Mouse (Mus musculus): ENCODE measurements at regions not wholly inside any gene's neighbourhood (a gene's known extent, or its start where the extent isn't known, plus 50 kb on each side); places are given as distances from the start of the nearest gene placed in this dataset.

GRCm38 (mm10) chr11:71976724-71977481, 60.4 kb downstream of the Aipl1 start:
- 84% methylated on average over 15 of the region's 15 CpGs for WGBS
- no peak for DNase-seq
- H3K36me3 ChIP-seq (ENCODE audit: control insufficient read depth, insufficient read depth, low read length), result no peaks in the 10 kb centered on the region

DNA sequence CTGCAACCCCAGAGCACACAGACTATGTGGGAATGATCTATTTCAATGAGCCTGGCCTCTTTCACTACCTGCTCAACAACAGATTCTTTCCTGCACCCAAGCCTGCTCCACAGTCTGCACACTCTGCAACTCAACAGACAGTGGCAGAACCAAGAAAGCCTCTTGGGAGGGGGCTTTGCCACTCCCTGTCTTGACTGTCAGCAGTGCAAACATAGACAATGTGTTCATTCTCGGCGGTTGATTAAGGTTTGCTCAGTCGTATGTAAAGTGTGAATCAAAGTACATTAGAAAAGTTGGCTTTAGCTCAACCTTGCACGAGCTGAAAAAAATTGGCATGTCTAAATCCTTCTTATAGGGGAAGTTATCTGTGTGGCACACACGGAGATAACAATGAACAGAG, 66.0 kb downstream of the Aipl1 start:
- Histone ChIP-seq H3K4me1 (replicated peaks; ENCODE audit: control insufficient read depth, insufficient read depth, low read length) (no peaks in the 10 kb centered on the region), H3K36me3 (ENCODE audit: control insufficient read depth, insufficient read depth, low read length) (no peaks in the 10 kb centered on the region), H3K27me3 (ENCODE audit: control insufficient read depth, insufficient read depth, low read length) (no peaks in the 10 kb centered on the region), H3K4me3 (ENCODE audit: control insufficient read depth, insufficient read depth, low read length) (no peak overlapping the region), H3K27ac (ENCODE audit: control insufficient read depth, insufficient read depth, low read length) (no peak overlapping the region)
- TF ChIP-seq POLR2A (IDR thresholded peaks at IDR 0.05; ENCODE audit: control insufficient read depth, extremely low read depth, insufficient read depth, low read length, poor library complexity) (no peak), CTCF (IDR thresholded peaks at IDR 0.05; ENCODE audit: borderline replicate concordance, control insufficient read depth, extremely low read depth, insufficient read depth, low read length, poor library complexity) (no peak)
- WGBS, result 84% methylated on average over 5 of the region's 5 CpGs
- no peak for DNase-seq

More at GRCm38 (mm10) chr11:71976724-71977481, 60.4 kb downstream of the Aipl1 start:
- H3K27ac ChIP-seq (ENCODE audit: control insufficient read depth, insufficient read depth, low read length), result no peak overlapping the region
- TF ChIP-seq CTCF (IDR thresholded peaks at IDR 0.05; ENCODE audit: borderline replicate concordance, control insufficient read depth, extremely low read depth, insufficient read depth, low read length, poor library complexity) (no peak), POLR2A (IDR thresholded peaks at IDR 0.05; ENCODE audit: control insufficient read depth, extremely low read depth, insufficient read depth, low read length, poor library complexity) (no peak)
- no peak overlapping the region for H3K4me3 ChIP-seq (ENCODE audit: control insufficient read depth, insufficient read depth, low read length)
- H3K27me3 ChIP-seq (ENCODE audit: control insufficient read depth, insufficient read depth, low read length), result no peaks in the 10 kb centered on the region
- no peaks in the 10 kb centered on the region for H3K4me1 ChIP-seq (replicated peaks; ENCODE audit: control insufficient read depth, insufficient read depth, low read length)

DNA sequence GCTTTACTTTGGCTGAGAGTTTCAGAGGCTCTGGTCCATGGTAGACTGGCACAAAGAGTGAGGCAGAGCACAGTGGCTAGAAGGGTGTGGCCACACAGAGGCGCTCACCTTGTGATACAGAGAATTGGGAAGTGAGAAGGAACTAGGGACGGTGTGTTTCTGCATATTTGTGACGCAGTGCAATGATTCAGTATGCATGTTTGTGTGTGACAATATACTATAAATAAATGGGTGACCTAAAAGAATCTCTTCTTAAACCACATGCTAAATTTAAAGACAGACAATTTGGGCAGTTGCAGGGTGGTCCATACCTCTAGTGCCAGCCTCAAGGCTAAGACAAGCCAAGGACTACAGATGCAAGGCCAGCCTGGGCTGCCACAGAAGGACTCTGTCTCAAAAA, 75.0 kb downstream of the Aipl1 start:
- WGBS, result 73% methylated on average over 3 of the region's 3 CpGs
- H3K4me1 ChIP-seq (replicated peaks; ENCODE audit: control insufficient read depth, insufficient read depth, low read length), result no peaks in the 10 kb centered on the region
- H3K36me3 ChIP-seq (ENCODE audit: control insufficient read depth, insufficient read depth, low read length), result no peaks in the 10 kb centered on the region
- H3K27me3 ChIP-seq (ENCODE audit: control insufficient read depth, insufficient read depth, low read length), result no peaks in the 10 kb centered on the region
- no peak for DNase-seq
- no peak overlapping the region for H3K27ac ChIP-seq (ENCODE audit: control insufficient read depth, insufficient read depth, low read length)
- TF ChIP-seq POLR2A (IDR thresholded peaks at IDR 0.05; ENCODE audit: control insufficient read depth, extremely low read depth, insufficient read depth, low read length, poor library complexity), result no peak
- TF ChIP-seq CTCF (IDR thresholded peaks at IDR 0.05; ENCODE audit: borderline replicate concordance, control insufficient read depth, extremely low read depth, insufficient read depth, low read length, poor library complexity), result no peak
- H3K4me3 ChIP-seq (ENCODE audit: control insufficient read depth, insufficient read depth, low read length), result no peak overlapping the region

DNA sequence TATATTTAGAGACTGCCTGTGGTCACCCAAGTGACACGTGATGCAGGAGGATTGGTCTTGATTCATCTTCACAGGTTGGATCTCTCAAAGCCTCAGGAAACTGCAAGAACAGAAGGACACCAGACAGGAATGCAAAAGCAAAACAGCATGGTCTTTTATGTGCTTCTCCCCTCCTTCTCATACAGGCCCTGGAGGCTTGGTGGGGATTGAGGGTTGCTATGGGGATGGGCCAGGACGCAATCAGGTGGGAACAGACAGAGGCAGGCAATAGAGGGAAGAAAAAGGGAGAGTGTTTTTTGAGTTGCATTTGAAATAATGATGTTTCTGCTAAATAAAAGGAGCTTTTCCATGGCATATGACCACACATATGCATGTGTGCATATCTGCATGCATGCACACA, 84.8 kb downstream of the Aipl1 start:
- no peak overlapping the region for H3K27ac ChIP-seq (ENCODE audit: control insufficient read depth, insufficient read depth, low read length)
- WGBS, result 86% methylated on average over 2 of the region's 2 CpGs

DNA sequence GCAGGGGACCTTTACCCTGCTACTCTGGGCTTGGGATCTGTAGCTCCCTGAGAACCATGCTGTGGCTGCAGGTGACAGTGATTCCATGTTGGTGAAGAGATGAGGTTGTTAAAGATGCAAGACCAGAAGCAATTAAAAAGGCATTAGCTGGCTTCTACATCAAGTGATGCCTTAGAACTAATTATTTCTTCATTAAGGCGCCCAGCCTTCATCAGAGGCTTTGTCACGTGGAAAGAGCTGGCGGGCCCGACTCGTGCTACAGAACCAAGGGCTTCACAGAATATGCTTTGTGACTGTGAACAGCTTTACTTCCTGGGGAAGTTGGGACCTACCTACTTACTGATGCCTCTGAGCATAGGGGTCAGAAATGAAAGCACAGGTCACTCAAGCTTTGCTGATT, 90.1 kb downstream of the Aipl1 start:
- no peaks in the 10 kb centered on the region for H3K36me3 ChIP-seq (ENCODE audit: control insufficient read depth, insufficient read depth, low read length)
- WGBS, result 88% methylated on average over 5 of the region's 5 CpGs
- no peak for DNase-seq
- H3K27me3 ChIP-seq (ENCODE audit: control insufficient read depth, insufficient read depth, low read length), result no peaks in the 10 kb centered on the region
- TF ChIP-seq POLR2A (IDR thresholded peaks at IDR 0.05; ENCODE audit: control insufficient read depth, extremely low read depth, insufficient read depth, low read length, poor library complexity), result no peak
- no peak for TF ChIP-seq CTCF (IDR thresholded peaks at IDR 0.05; ENCODE audit: borderline replicate concordance, control insufficient read depth, extremely low read depth, insufficient read depth, low read length, poor library complexity)
- H3K4me3 ChIP-seq (ENCODE audit: control insufficient read depth, insufficient read depth, low read length), result no peak overlapping the region
- no peak overlapping the region for H3K27ac ChIP-seq (ENCODE audit: control insufficient read depth, insufficient read depth, low read length)
- H3K4me1 ChIP-seq (replicated peaks; ENCODE audit: control insufficient read depth, insufficient read depth, low read length), result no peaks in the 10 kb centered on the region

More for the DNA sequence above, 84.8 kb downstream of the Aipl1 start:
- H3K4me1 ChIP-seq (replicated peaks; ENCODE audit: control insufficient read depth, insufficient read depth, low read length), result no peaks in the 10 kb centered on the region
- no peaks in the 10 kb centered on the region for H3K27me3 ChIP-seq (ENCODE audit: control insufficient read depth, insufficient read depth, low read length)
- no peak for DNase-seq
- no peak overlapping the region for H3K4me3 ChIP-seq (ENCODE audit: control insufficient read depth, insufficient read depth, low read length)
- TF ChIP-seq CTCF (IDR thresholded peaks at IDR 0.05; ENCODE audit: borderline replicate concordance, control insufficient read depth, extremely low read depth, insufficient read depth, low read length, poor library complexity) (no peak), POLR2A (IDR thresholded peaks at IDR 0.05; ENCODE audit: control insufficient read depth, extremely low read depth, insufficient read depth, low read length, poor library complexity) (no peak)
- H3K36me3 ChIP-seq (ENCODE audit: control insufficient read depth, insufficient read depth, low read length), result no peaks in the 10 kb centered on the region

DNA sequence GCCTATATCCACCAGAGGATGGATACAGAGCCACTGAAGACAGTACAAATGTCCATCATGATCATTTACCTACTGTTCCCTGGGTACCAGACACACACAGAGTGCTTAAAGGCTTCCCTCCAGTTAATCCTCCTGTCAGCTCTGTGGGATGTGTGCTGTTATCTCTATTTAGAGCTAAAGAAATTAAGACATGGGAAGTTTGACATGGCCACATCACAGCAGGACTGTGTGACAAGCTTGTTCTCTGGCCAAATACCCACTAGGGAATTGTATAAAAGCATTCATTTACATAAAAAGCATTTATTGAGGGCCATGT, 92.3 kb downstream of the Aipl1 start:
- Histone ChIP-seq H3K27ac (ENCODE audit: control insufficient read depth, insufficient read depth, low read length) (no peak overlapping the region), H3K36me3 (ENCODE audit: control insufficient read depth, insufficient read depth, low read length) (no peaks in the 10 kb centered on the region), H3K4me1 (replicated peaks; ENCODE audit: control insufficient read depth, insufficient read depth, low read length) (no peaks in the 10 kb centered on the region), H3K27me3 (ENCODE audit: control insufficient read depth, insufficient read depth, low read length) (no peaks in the 10 kb centered on the region), H3K4me3 (ENCODE audit: control insufficient read depth, insufficient read depth, low read length) (no peak overlapping the region)
- no peak for DNase-seq
- TF ChIP-seq POLR2A (IDR thresholded peaks at IDR 0.05; ENCODE audit: control insufficient read depth, extremely low read depth, insufficient read depth, low read length, poor library complexity), result no peak
- TF ChIP-seq CTCF (IDR thresholded peaks at IDR 0.05; ENCODE audit: borderline replicate concordance, control insufficient read depth, extremely low read depth, insufficient read depth, low read length, poor library complexity), result no peak

Data from thymus, adult 2 months (tissue).